Mouse (Mus musculus) C2C12 (cell line): Measurements from ENCODE around the gene Mrps34.

Experiments used
- CEBPB ChIP-seq: IDR thresholded peaks from one replicate; pipeline ENCODE4 v1.6.1; 2011; ENCODE audit warnings: low read depth, mild to moderate bottlenecking, control low read depth, moderate library complexity
- CTCF ChIP-seq: IDR thresholded peaks from one replicate; pipeline ENCODE4 v1.5.1; 2011; ENCODE audit not compliant: control insufficient read depth, insufficient read depth, insufficient read length
- MAX ChIP-seq: IDR thresholded peaks from one replicate; pipeline ENCODE4 v1.6.1; 2011; ENCODE audit warnings: mild to moderate bottlenecking, control low read depth
- MYOD1 ChIP-seq: IDR thresholded peaks from one replicate; pipeline ENCODE4 v1.6.1; 2011; ENCODE audit warnings: low read depth; ENCODE audit not compliant: control insufficient read depth, insufficient read length
- MYOG ChIP-seq: IDR thresholded peaks from one replicate; pipeline ENCODE4 v1.6.1; 2011; ENCODE audit not compliant: control insufficient read depth, insufficient read length; ENCODE audit errors: extremely low read depth
- USF1 ChIP-seq: IDR thresholded peaks from one replicate; pipeline ENCODE4 v1.6.1; 2011; ENCODE audit warnings: low read depth, mild to moderate bottlenecking, control low read depth, moderate library complexity

DNA sequence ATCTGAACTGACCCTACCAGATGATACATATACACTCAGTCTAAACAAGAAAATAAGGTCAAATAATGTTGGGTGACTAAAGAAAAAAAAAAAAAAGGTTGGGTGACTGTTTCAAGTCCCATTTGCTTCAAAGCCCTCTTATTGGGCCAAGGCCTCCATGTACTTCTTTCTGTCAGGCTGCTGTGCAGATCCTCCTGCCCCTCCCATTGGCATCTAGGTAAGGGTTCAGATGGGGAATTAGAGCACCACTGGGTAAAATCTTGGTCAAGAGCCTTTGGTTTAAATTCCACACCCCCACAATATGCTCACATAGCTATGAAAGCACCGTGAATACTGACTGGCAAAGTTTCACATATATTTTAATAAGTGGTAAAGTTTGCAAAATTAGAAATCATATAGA, 28.3 kb downstream of the Mrps34 start:
- TF ChIP-seq CTCF (no peak), MYOD1 (no peak), MYOG (no peak), MAX (no peak), USF1 (no peak), CEBPB (no peak)
